Mouse (Mus musculus) heart, embryonic 14.5 days (tissue): ENCODE measurements around the gene Smg1. TPM values are rescaled to one million over a fixed set of nuclear protein-coding genes. Genes with fewer than 3 reads are reported as not detected.
"Not testable (repeated sequence)": the region's sequence is repeated elsewhere in the genome, so short reads cannot be mapped to it uniquely, and the experiment has no call there.

Source experiments
- ATAC-seq: fragments of 200-750 bp; cut with Nextera tagmentation; 2 replicates; pipeline ENCODE4 v1.8.0; 2017; ENCODE audit warnings: low read depth, moderate TSS enrichment; ENCODE audit not compliant: insufficient number of reproducible peaks, insufficient read depth, low FRiP score
- H3K27ac ChIP-seq, 2 experiments: fragments of 200-500 bp in 1 of 2; fragments of 300-500 bp in 1 of 2; sonication (generic) in 1 of 2; replicated peaks in 1 of 2; 2 replicates each; pipeline ENCODE4 v1.5.1; 2012 to 2014; ENCODE audit warnings: low read depth in 2 of 2, low read length in 2 of 2, control low read depth in 1 of 2, mild to moderate bottlenecking in 1 of 2, mixed read lengths in 1 of 2; ENCODE audit not compliant: control insufficient read depth in 1 of 2, insufficient read depth in 1 of 2
- H3K27me3 ChIP-seq: fragments of 300-500 bp; sonication (generic); 2 replicates; pipeline ENCODE4 v1.6.1; 2014; ENCODE audit warnings: mild to moderate bottlenecking, low read length, control low read depth; ENCODE audit not compliant: control insufficient read depth, insufficient read depth
- H3K36me3 ChIP-seq: fragments of 300-500 bp; sonication (generic); 2 replicates; pipeline ENCODE4 v1.6.1; 2014; ENCODE audit warnings: mild to moderate bottlenecking, control low read depth, low read length, mixed read lengths; ENCODE audit not compliant: control insufficient read depth, insufficient read depth
- H3K4me1 ChIP-seq, 2 experiments: fragments of 200-500 bp in 1 of 2; fragments of 300-500 bp in 1 of 2; sonication (generic) in 1 of 2; 2 replicates each; pipeline ENCODE4 v1.6.1; 2012 to 2014; ENCODE audit warnings: low read length in 2 of 2, control low read depth in 1 of 2, mixed read lengths in 1 of 2; ENCODE audit not compliant: control insufficient read depth in 2 of 2, insufficient read depth in 2 of 2
- H3K4me2 ChIP-seq: fragments of 300-500 bp; sonication (generic); 2 replicates; pipeline ENCODE4 v1.6.1; 2014; ENCODE audit warnings: mild to moderate bottlenecking, low read length
- H3K4me3 ChIP-seq, 2 experiments: fragments of 200-500 bp in 1 of 2; fragments of 300-500 bp in 1 of 2; sonication (generic) in 1 of 2; 2 replicates each; pipeline ENCODE4 v1.5.1; 2012 to 2014; ENCODE audit warnings: low read length in 2 of 2, mild to moderate bottlenecking in 2 of 2, control low read depth in 1 of 2, low read depth in 1 of 2, moderate library complexity in 1 of 2; ENCODE audit not compliant: control insufficient read depth in 1 of 2, insufficient read depth in 1 of 2
- H3K9ac ChIP-seq: fragments of 300-500 bp; sonication (generic); 2 replicates; pipeline ENCODE4 v1.6.1; 2014; ENCODE audit warnings: mild to moderate bottlenecking, low read length
- H3K9me3 ChIP-seq: fragments of 300-500 bp; sonication (generic); 2 replicates; pipeline ENCODE4 v1.6.1; 2016; ENCODE audit warnings: low read length, control low read depth; ENCODE audit not compliant: control insufficient read depth
- WGBS: fragments of 180-500 bp; shearing (Covaris S2); extraction: QIAGEN DNeasy Blood & Tissue Kit; methylation state at CpG from one replicate; pipeline ENCODE4 v1.1.7; 2014; 5-methylcytosine and 5-hydroxymethylcytosine counted together
- polyA plus RNA-seq: library from polyadenylated mRNA; unstranded; fragments of >200 nt; fragmentation: Nextera tagmentation; extraction: Ambion mirVana; gene quantifications from 2 replicates; pipeline ENCODE4 v1.2.1, GENCODE M21; 2014

Gene Smg1
- polyA plus RNA-seq, 1 experiment from 2014 or later: 20.3 TPM

DNA sequence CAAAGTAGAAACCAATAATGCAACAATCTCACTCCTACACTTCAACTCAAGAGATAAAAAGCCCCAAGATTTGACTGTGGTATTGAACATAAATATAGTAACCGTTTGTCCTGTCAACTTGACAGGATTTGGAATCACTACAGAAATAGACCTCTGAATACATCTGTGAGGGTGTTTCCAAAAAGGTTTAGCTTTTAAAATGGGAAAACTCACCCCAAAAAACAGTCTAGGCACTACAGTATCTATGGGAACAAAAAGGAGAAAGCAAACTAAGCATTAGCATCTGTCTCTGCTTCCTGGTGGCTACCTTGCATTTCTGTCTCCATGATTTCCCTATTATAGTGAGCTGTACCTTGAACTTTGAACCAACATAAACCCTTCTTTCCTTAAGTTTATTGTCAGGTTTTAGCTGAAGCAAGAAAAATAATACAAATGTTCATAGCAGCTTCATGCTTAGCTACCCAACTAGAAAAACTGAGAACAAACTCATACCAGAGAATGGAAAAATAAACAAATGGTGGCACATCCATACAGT lies 67.6 kb downstream of the Smg1 start:
- WGBS: 43% methylated on average over 1 of the region's 1 CpGs

GRCm38 (mm10) chr7:118170125-118170524 lies 73.3 kb downstream of the Smg1 start:
- 45% methylated on average over 2 of the region's 2 CpGs for WGBS
- peaks cover 92% of the 10 kb centered on the region for H3K36me3 ChIP-seq

More for the DNA sequence above, 67.6 kb downstream of the Smg1 start:
- ATAC-seq: no peak
- H3K27ac ChIP-seq: no peak overlapping the region
- H3K4me3 ChIP-seq: no peak overlapping the region
- H3K27me3 ChIP-seq: no peaks in the 10 kb centered on the region
- peaks cover 0 to 7% of the 10 kb centered on the region in 2 experiments; a peak in 3 of 4 replicates for H3K4me1 ChIP-seq
- H3K36me3 ChIP-seq: peaks cover 81% of the 10 kb centered on the region
- no peaks in the 10 kb centered on the region for H3K9me3 ChIP-seq
- no peak overlapping the region for H3K4me2 ChIP-seq
- no peak overlapping the region for H3K9ac ChIP-seq

GRCm38 (mm10) chr7:118163006-118163405 lies 80.5 kb downstream of the Smg1 start:
- Histone ChIP-seq H3K4me3 (no peak overlapping the region), H3K9me3 (no peaks in the 10 kb centered on the region), H3K27me3 (no peaks in the 10 kb centered on the region), H3K36me3 (peaks cover 69% of the 10 kb centered on the region), H3K4me2 (no peak overlapping the region), H3K4me1 (no peaks in the 10 kb centered on the region), H3K27ac (no peak overlapping the region), H3K9ac (no peak overlapping the region)
- WGBS: 93% methylated on average over 8 of the region's 8 CpGs
- no peak for ATAC-seq

More at GRCm38 (mm10) chr7:118170125-118170524, 73.3 kb downstream of the Smg1 start:
- not testable (repeated sequence) for ATAC-seq, H3K4me2 ChIP-seq, H3K9ac ChIP-seq, H3K27ac ChIP-seq, H3K27me3 ChIP-seq, H3K9me3 ChIP-seq, H3K4me1 ChIP-seq, H3K4me3 ChIP-seq

- H3K36me3 ChIP-seq: peaks cover 69% of the 10 kb centered on the region
- no peak for ATAC-seq
- H3K9me3 ChIP-seq: no peaks in the 10 kb centered on the region
- WGBS: 78% methylated on average over 3 of the region's 3 CpGs
- H3K27ac ChIP-seq: no peak overlapping the region
- H3K27me3 ChIP-seq: no peaks in the 10 kb centered on the region
- no peak overlapping the region for H3K9ac ChIP-seq
- no peak overlapping the region for H3K4me2 ChIP-seq
- H3K4me1 ChIP-seq: no peaks in the 10 kb centered on the region
- no peak overlapping the region for H3K4me3 ChIP-seq
Observed at GRCm38 (mm10) chr7:118160121-118160520, 83.3 kb downstream of the Smg1 start.

GRCm38 (mm10) chr7:118156461-118156860 lies 87.0 kb downstream of the Smg1 start:
- no peak for ATAC-seq
- WGBS: 71% methylated on average over 7 of the region's 7 CpGs

GRCm38 (mm10) chr7:118154150-118154549 lies 89.3 kb downstream of the Smg1 start:
- no peak overlapping the region for H3K4me2 ChIP-seq
- H3K27me3 ChIP-seq: no peaks in the 10 kb centered on the region
- no peaks in the 10 kb centered on the region for H3K9me3 ChIP-seq
- 95% methylated on average over 6 of the region's 6 CpGs for WGBS
- peaks cover 89% of the 10 kb centered on the region for H3K36me3 ChIP-seq
- H3K9ac ChIP-seq: no peak overlapping the region
- H3K4me3 ChIP-seq: no peak overlapping the region
- H3K4me1 ChIP-seq: no peaks in the 10 kb centered on the region
- no peak for ATAC-seq
- no peak overlapping the region for H3K27ac ChIP-seq

More at GRCm38 (mm10) chr7:118156461-118156860, 87.0 kb downstream of the Smg1 start:
- Histone ChIP-seq H3K4me1 (no peaks in the 10 kb centered on the region), H3K9me3 (no peaks in the 10 kb centered on the region), H3K27me3 (no peaks in the 10 kb centered on the region), H3K4me3 (no peak overlapping the region), H3K27ac (no peak overlapping the region), H3K4me2 (no peak overlapping the region), H3K36me3 (peaks cover 87% of the 10 kb centered on the region), H3K9ac (no peak overlapping the region)

DNA sequence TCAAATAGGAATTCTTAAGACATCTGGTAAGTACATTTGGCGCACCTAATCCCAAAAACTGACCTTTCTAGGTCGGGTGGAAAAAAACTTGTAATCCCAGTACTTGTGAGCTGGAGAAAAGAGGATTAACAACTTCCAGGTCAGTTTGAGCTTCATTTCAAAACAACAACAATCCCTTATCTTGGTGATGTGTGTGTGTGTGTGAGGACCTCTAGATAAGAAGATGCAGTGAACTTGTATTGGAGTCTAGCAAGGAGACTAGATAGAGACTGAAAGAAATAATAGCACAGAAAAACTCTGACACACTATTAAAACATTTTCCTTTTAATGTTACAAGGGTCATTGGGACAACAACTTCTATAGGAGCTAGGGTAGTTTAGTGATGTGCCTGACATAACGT lies 99.9 kb downstream of the Smg1 start:
- Histone ChIP-seq H3K27ac (no peak overlapping the region), H3K4me1 (no peaks in the 10 kb centered on the region), H3K4me2 (no peak overlapping the region), H3K4me3 (no peak overlapping the region), H3K9ac (no peak overlapping the region), H3K9me3 (no peaks in the 10 kb centered on the region), H3K36me3 (peaks cover 92% of the 10 kb centered on the region), H3K27me3 (no peaks in the 10 kb centered on the region)
- 78% methylated on average over 3 of the region's 3 CpGs for WGBS
- ATAC-seq: no peak

GRCm38 (mm10) chr7:118143123-118143522 lies 100.3 kb downstream of the Smg1 start:
- no peak for ATAC-seq
- Histone ChIP-seq H3K27ac (no peak overlapping the region), H3K4me2 (no peak overlapping the region), H3K9ac (no peak overlapping the region), H3K4me1 (no peaks in the 10 kb centered on the region), H3K36me3 (peaks cover 91% of the 10 kb centered on the region), H3K27me3 (no peaks in the 10 kb centered on the region), H3K9me3 (no peaks in the 10 kb centered on the region), H3K4me3 (no peak overlapping the region)
- WGBS: 68% methylated on average over 4 of the region's 4 CpGs
